Mouse (Mus musculus): ENCODE data around the gene Fgfr2. TPM values are rescaled to one million over a fixed set of nuclear protein-coding genes. Genes with fewer than 3 reads are reported as not detected.
A peak's percentile ranks its signal among the peaks of the same experiment; 100 is the strongest.

Gene Fgfr2
- polyA plus RNA-seq, 1 experiment from 2014 or later: 17.2 TPM

DNA sequence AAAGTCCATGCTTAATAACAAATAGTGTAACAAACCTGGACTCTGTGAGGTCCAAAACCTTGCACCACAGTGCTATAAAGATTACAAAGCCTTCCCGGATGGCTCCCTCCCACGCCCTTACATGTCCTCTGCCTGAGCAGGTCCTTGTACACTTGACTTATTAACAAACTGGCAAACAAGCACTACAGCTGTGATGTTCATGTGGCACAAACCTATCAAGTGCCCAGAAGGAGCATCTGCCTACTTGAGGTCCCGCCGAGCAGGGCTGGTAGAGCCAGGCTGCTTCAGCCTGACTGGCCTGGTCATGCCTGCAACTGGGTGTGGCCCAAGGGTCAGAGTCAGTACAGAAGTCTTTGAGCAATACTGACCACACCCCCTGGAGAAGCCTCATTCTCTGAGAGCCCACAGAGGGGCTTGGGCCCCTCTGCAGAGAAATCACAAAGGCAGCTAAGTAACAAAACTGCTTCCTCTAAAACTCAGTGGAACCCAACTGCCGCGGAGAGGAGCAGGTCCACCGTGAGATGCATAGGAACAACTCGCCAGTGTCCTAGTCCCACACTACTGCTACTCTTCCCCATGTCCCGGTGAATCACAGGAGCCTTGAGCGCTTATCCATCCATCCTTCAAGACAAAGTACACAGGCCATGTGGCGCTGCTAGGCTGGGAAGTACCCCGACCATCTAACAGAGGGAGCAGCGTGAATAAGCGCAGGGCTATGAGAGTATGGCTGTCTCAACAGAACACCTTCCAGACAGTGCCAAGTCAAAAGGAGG lies 332.5 kb downstream of the Fgfr2 start:
- no peak overlapping the region for H3K27ac ChIP-seq

DNA sequence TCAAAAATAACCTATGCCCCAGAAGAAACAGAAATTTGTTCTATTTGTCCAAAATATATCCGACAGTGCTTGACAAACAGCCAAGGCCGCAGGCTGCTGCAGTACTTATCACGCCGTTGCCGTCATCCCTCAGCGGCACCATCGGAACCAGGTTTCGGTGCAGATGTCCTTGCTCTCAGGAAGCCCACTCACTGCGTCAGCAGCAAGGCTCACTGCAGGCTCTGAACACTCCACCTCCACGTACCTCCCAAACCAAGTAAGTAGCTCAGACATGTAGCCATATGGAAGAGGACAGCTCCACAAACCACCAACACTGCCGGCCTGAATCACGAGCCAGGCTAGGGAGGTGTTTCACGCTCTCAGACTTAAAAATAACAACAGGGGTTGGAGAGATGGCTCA lies 334.3 kb downstream of the Fgfr2 start:
- ATAC-seq (replicated peaks; ENCODE audit: insufficient number of reproducible peaks, insufficient read depth, low FRiP score, low read depth): no peak
- Histone ChIP-seq H3K36me3 (no peaks in the 10 kb centered on the region), H3K4me2 (no peak overlapping the region), H3K27ac (no peak overlapping the region), H3K27me3 (no peaks in the 10 kb centered on the region), H3K9ac (no peak overlapping the region), H3K4me1 (replicated peaks) (peaks cover 48% of the 10 kb centered on the region), H3K4me3 (no peak overlapping the region), H3K9me3 (replicated peaks) (no peaks in the 10 kb centered on the region)
- 87% methylated on average over 13 of the region's 13 CpGs for WGBS

More for the DNA sequence above, 332.5 kb downstream of the Fgfr2 start:
- WGBS: 84% methylated on average over 14 of the region's 14 CpGs
- Histone ChIP-seq H3K4me3 (no peak overlapping the region), H3K27me3 (no peaks in the 10 kb centered on the region), H3K4me1 (replicated peaks) (peaks cover 45% of the 10 kb centered on the region), H3K36me3 (no peaks in the 10 kb centered on the region), H3K4me2 (no peak overlapping the region), H3K9me3 (replicated peaks) (no peaks in the 10 kb centered on the region), H3K9ac (no peak overlapping the region)
- ATAC-seq (replicated peaks; ENCODE audit: insufficient number of reproducible peaks, insufficient read depth, low FRiP score, low read depth): no peak

DNA sequence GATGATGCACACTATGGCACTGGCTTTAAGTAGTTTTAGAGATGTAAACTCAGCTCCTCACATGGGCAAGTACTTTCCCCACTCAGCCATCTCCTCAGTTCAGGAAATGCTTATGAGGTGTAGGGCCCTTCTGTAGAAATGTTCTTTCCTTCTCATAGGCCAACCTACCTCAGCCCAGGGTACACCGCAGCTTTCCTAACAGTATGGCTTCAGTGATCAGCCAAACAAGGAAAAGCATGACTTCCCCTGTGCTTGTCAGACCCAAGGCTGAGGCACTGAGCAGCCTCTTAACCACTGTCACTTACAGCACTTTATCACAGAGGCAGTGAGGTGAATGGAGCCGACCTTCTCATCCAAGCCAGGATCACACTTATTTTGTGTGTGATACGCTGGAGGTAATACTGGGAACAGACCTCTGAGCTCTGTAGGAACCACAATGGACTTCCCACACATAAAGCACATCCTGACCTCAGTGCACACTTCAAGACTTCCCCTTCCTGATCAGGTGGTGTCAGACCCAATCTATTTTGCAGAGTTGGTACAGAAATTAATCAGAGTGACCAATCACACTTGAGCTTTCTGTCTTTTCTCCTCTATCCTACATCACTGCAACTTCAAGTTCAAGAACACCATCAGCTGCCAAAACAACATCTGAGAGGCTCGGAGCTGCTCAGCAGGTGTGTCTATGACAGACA lies 335.5 kb downstream of the Fgfr2 start:
- no peak overlapping the region for H3K4me2 ChIP-seq
- no peaks in the 10 kb centered on the region for H3K9me3 ChIP-seq (replicated peaks)
- H3K27me3 ChIP-seq: no peaks in the 10 kb centered on the region
- no peak overlapping the region for H3K4me3 ChIP-seq
- ATAC-seq (replicated peaks; ENCODE audit: insufficient number of reproducible peaks, insufficient read depth, low FRiP score, low read depth): no peak
- no peaks in the 10 kb centered on the region for H3K36me3 ChIP-seq
- peaks cover 44% of the 10 kb centered on the region for H3K4me1 ChIP-seq (replicated peaks)
- no peak overlapping the region; the same call in 1 of the 2 replicates for H3K9ac ChIP-seq
- 66% methylated on average over 4 of the region's 4 CpGs for WGBS
- H3K27ac ChIP-seq: peak overlapping the region; percentile 73

DNA sequence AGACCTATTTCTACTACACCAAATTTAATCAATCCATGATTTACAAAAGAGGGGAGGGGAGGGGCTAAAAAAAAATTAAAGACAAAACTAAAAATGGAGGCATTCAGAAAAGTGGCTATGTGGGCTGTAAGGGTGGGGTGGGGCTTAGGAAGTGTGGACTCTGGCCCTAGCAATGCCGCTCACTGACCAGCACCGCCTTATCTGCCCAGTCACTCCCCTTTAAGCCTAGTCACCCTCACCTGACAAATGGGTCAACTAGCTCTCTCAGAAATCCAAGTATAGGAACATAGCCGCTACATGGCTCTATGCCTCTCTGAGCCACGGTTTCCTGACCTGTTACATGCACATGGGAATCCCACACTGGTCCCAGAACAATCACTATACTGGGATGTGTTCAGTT lies 336.1 kb downstream of the Fgfr2 start:
- Histone ChIP-seq H3K36me3 (no peaks in the 10 kb centered on the region), H3K9ac (no peak overlapping the region), H3K27me3 (no peaks in the 10 kb centered on the region), H3K4me3 (no peak overlapping the region), H3K9me3 (replicated peaks) (no peaks in the 10 kb centered on the region), H3K4me2 (no peak overlapping the region), H3K4me1 (replicated peaks) (peaks cover 47% of the 10 kb centered on the region), H3K27ac (peak overlapping the region; percentile 73)
- 76% methylated on average over 4 of the region's 4 CpGs for WGBS
- ATAC-seq (replicated peaks; ENCODE audit: insufficient number of reproducible peaks, insufficient read depth, low FRiP score, low read depth): no peak

DNA sequence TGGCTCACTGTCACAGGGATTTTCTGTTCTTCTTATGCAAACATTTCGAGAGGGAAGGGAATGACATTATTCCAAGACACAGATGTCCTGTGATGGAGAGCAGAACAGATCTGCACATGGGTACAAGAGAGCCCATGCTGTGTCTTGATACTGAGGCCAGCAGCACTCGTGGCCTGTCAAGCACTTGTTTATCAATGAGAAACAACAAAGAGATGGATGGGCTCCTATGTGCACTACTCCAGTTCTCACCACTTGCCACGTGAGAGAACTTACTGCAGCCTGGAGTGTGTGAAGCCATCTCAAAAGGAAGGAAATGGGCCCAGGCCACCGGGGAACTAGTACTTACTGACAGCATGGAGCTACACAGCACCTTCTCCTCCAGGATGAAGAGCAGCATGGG lies 336.6 kb downstream of the Fgfr2 start:
- no peak overlapping the region for H3K4me3 ChIP-seq
- H3K4me2 ChIP-seq: no peak overlapping the region; the same call in 1 of the 2 replicates
- ATAC-seq (replicated peaks; ENCODE audit: insufficient number of reproducible peaks, insufficient read depth, low FRiP score, low read depth): no peak

DNA sequence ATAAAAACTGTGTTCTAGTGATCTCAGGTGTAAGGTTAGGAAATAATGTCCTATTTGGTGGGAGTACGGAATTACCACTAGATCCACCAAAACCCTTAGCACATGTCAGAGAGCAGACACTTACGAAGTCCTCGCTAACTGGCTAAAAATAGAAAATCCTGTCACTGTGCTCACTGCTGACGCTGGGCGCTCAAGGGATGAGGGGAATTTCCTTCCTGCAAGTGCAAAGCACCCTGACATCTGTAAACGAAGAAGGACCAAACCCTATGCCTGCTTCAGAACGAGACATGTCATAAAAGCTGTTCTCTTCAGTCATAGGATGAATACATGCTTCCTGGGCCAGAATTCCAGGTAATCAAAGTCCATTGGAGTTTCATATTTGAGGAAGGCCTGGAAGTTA lies 337.1 kb downstream of the Fgfr2 start:
- WGBS: 16% methylated on average over 7 of the region's 7 CpGs
- peak overlapping the region; percentile 73 for H3K27ac ChIP-seq
- ATAC-seq (replicated peaks; ENCODE audit: insufficient number of reproducible peaks, insufficient read depth, low FRiP score, low read depth): peak; percentile 56; the same call in 1 of the 2 replicates
- no peak overlapping the region for H3K4me3 ChIP-seq
- H3K9ac ChIP-seq: no peak overlapping the region
- no peak overlapping the region; the same call in 1 of the 2 replicates for H3K4me2 ChIP-seq
- H3K27me3 ChIP-seq: no peaks in the 10 kb centered on the region
- no peaks in the 10 kb centered on the region for H3K9me3 ChIP-seq (replicated peaks)
- H3K36me3 ChIP-seq: no peaks in the 10 kb centered on the region
- peaks cover 57% of the 10 kb centered on the region for H3K4me1 ChIP-seq (replicated peaks)

More for the DNA sequence above, 336.6 kb downstream of the Fgfr2 start:
- Histone ChIP-seq H3K27me3 (no peaks in the 10 kb centered on the region), H3K9ac (no peak overlapping the region), H3K9me3 (replicated peaks) (no peaks in the 10 kb centered on the region), H3K4me1 (replicated peaks) (peaks cover 52% of the 10 kb centered on the region), H3K36me3 (no peaks in the 10 kb centered on the region), H3K27ac (peak overlapping the region; percentile 73)
- 22% methylated on average over 4 of the region's 4 CpGs for WGBS

DNA sequence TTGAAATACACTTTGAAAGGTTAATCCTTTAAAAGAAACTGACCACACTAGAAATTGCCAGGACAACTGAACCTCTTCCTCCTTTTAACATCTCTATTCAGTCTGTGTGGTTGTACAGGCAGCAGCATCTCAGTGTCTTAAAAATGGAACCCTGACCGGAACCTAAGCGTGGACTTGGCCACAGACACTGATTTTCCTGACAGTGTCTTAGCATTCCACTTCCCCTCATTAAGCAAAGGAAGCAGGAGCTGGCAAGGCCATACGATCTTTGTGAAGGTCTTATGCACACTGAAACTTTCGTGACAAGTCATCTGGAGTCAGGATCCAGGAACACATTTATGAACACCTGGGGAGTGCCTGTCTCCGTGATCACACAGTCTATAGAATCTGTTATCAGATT lies 339.0 kb downstream of the Fgfr2 start:
- 71% methylated on average over 5 of the region's 5 CpGs for WGBS
- Histone ChIP-seq H3K4me1 (replicated peaks) (peaks cover 71% of the 10 kb centered on the region), H3K9ac (no peak overlapping the region), H3K4me2 (no peak overlapping the region), H3K36me3 (no peaks in the 10 kb centered on the region), H3K9me3 (replicated peaks) (no peaks in the 10 kb centered on the region), H3K27ac (no peak overlapping the region), H3K27me3 (no peaks in the 10 kb centered on the region), H3K4me3 (no peak overlapping the region)
- ATAC-seq (replicated peaks; ENCODE audit: insufficient number of reproducible peaks, insufficient read depth, low FRiP score, low read depth): no peak

DNA sequence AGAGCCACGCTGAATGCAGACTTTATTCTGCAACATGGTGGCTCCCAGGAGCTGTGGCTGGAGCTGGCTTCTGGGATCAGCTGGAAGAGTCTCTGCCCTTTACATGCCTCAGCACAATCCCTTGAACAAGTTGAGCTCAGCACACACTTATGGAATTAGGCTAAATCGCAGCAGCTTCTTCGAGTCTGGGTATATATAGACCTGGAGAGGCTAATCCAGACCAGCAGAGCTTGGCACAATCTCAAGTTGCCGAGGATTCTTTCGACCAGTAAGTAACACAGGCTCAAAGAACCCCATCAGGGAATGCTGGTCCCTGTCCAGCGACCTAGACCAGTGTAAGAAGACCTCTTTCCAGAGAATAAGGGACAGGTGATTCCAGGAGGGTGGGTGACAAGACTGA lies 341.3 kb downstream of the Fgfr2 start:
- H3K27me3 ChIP-seq: no peaks in the 10 kb centered on the region
- H3K4me2 ChIP-seq: peak overlapping the region; percentile 31
- H3K27ac ChIP-seq: peak overlapping the region; percentile 59
- no peak for ATAC-seq (replicated peaks; ENCODE audit: insufficient number of reproducible peaks, insufficient read depth, low FRiP score, low read depth)
- 36% methylated on average over 6 of the region's 6 CpGs for WGBS
- H3K9me3 ChIP-seq (replicated peaks): no peaks in the 10 kb centered on the region
- peaks cover 70% of the 10 kb centered on the region for H3K4me1 ChIP-seq (replicated peaks)
- H3K9ac ChIP-seq: no peak overlapping the region; the same call in 1 of the 2 replicates
- H3K36me3 ChIP-seq: no peaks in the 10 kb centered on the region
- no peak overlapping the region for H3K4me3 ChIP-seq

DNA sequence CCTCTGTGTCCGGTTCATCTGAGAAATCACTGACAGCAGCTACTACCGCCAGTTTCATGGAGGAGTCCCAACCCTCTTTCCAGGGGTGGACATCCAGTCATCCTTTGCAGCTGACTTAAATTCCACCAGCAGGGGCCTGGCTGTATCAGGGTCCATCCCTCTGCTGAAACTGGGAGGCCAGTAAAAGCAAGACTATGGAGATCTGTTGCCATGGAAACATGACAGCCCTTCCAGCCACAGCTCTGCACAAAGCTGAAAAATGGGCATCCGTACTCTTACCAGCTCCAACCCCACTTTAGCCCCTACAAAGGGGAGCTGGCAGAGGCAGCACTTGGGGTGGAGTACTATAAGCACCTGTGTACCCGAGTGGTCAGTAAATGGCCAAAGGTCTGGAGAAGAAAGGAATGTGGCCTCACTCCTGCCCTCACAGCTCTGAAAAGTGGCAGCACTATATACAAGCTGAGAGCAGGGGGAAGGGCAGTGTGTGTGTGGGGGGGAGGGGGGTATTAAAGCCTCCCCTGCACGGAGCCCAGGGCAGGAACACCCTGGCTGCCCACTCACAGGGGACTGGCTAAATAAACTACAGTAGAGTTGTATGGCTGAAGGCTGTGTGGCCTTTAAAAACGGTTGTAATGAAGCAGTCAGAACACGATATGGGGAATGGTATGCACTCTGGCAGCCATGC lies 341.9 kb downstream of the Fgfr2 start:
- Histone ChIP-seq H3K4me2 (peak overlapping the region; percentile 31), H3K9me3 (replicated peaks) (no peaks in the 10 kb centered on the region), H3K4me1 (replicated peaks) (peaks cover 70% of the 10 kb centered on the region), H3K27ac (peak overlapping the region; percentile 59), H3K9ac (peak overlapping the region; percentile 8; the same call in 1 of the 2 replicates), H3K4me3 (no peak overlapping the region), H3K27me3 (no peaks in the 10 kb centered on the region), H3K36me3 (0 out of 2 replicates have a peak, but pooled peaks cover 5% of the 10 kb centered on the region)
- 39% methylated on average over 7 of the region's 7 CpGs for WGBS
- no peak; the same call in 1 of the 2 replicates for ATAC-seq (replicated peaks; ENCODE audit: insufficient number of reproducible peaks, insufficient read depth, low FRiP score, low read depth)

DNA sequence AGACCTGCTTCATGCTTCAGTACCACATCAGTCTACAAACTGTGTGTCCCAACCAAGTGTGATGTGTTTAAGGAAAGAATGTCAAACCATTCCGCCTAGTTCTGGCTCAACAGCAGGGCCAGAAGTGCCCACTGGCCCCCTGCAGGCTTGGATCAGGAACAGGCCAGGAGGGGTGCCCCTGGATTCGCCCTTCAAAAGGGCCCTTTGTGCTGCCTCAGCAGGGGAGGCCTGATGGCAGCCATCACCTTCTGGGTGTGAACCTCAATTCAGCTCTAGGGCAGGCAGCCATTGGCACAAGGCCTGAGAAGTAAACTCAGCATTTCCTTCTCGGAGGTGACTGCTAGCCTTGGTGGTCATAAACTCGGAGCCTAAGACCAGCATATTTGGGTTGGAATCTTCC lies 342.5 kb downstream of the Fgfr2 start:
- no peak overlapping the region for H3K4me2 ChIP-seq
- H3K9ac ChIP-seq: no peak overlapping the region
- ATAC-seq (replicated peaks; ENCODE audit: insufficient number of reproducible peaks, insufficient read depth, low FRiP score, low read depth): 0 out of 2 replicates have a peak, but pooled peaks have one; percentile 21
- H3K4me1 ChIP-seq (replicated peaks): peaks cover 67% of the 10 kb centered on the region
- 0 out of 2 replicates have a peak, but pooled peaks cover 6% of the 10 kb centered on the region for H3K36me3 ChIP-seq
- no peak overlapping the region for H3K4me3 ChIP-seq
- no peaks in the 10 kb centered on the region for H3K27me3 ChIP-seq
- 54% methylated on average over 4 of the region's 4 CpGs for WGBS
- H3K27ac ChIP-seq: peak overlapping the region; percentile 59
- H3K9me3 ChIP-seq (replicated peaks): no peaks in the 10 kb centered on the region

DNA sequence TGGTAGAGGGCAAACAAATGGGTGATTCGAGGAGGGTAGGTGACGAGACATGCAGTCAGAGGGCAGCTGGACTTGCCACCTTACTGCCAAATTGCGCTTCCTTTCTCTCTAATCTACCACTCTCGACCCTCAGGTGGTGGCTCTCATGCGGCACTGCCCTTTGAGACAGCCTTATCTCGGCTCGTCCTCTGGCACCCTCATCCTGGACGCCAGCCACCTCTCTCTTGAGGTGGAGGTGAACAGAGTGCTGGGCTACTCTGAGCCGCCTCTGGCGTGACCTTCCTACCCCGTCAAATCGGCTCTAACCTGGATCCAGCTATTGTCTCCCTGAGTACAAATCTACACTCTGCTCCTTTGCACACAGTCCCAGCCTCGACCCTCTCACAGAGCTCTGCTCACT lies 344.5 kb downstream of the Fgfr2 start:
- WGBS: 43% methylated on average over 13 of the region's 13 CpGs
- Histone ChIP-seq H3K27ac (peak overlapping the region; percentile 4; the same call in 1 of the 2 replicates), H3K9me3 (replicated peaks) (no peaks in the 10 kb centered on the region), H3K4me2 (no peak overlapping the region), H3K27me3 (no peaks in the 10 kb centered on the region), H3K4me1 (replicated peaks) (peaks cover 64% of the 10 kb centered on the region), H3K9ac (no peak overlapping the region), H3K4me3 (no peak overlapping the region), H3K36me3 (0 out of 2 replicates have a peak, but pooled peaks cover 6% of the 10 kb centered on the region)
- no peak for ATAC-seq (replicated peaks; ENCODE audit: insufficient number of reproducible peaks, insufficient read depth, low FRiP score, low read depth)
